Mouse (Mus musculus): ENCODE results near the gene D10Wsu102e.

DNA sequence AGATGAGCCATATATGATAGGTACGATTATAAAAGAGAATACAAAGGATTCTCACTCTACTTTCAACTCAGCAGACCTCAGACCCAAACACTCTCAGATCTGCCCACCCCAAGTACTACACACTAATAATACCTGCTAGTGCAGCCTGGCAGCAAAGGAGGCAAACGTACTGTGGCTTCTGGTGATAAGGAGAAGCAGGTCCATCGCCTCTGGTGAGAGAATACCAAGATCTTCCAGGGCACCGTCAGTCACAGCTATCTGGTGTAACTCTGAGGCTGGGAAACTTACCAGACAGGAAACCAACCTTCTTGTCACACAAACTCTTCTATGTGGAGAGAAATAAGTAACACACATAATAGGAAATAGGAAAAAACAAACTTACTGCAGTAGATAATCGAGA, 47.0 kb upstream of the D10Wsu102e start:
- TF ChIP-seq POLR2A (IDR thresholded peaks at IDR 0.05; ENCODE audit: extremely low read depth, insufficient read depth, low read length), result no peak
- TF ChIP-seq CTCF (IDR thresholded peaks at IDR 0.05; ENCODE audit: low read depth, low read length), result no peak

Data from liver, adult 2 months (tissue).